Mouse (Mus musculus): ENCODE measurements around the gene Ptdss2.

DNA sequence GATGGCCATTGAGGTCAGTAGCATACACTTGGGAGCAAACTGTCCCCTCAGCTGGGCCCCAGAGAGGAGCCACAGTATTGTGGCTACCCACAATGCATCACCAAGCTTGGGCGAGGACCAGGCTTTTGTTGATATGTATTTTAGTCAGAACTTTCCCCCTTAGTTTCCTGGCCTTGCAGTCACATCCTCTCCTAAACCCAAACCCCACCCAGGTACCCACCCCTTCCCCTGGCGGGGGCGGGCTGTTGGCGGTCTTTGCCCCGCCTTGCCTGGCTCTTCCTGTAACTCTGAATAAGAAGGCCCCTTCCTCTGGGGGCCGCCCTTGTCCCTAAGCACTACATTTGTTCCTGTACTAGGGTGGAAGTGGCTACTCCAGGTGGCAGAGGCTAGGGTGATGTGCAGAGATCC lies 25.5 kb upstream of the Ptdss2 start:
- TF ChIP-seq POLR2AphosphoS2 (IDR thresholded peaks at IDR 0.05; ENCODE audit: low read length) (0 out of 2 replicates have a peak, but pooled peaks have one; percentile 36), EP300 (IDR thresholded peaks at IDR 0.05; ENCODE audit: low read depth in 1 of 2, low read length in 2 of 2) (no peak; a peak in 1 of 4 replicates), HCFC1 (IDR thresholded peaks at IDR 0.05; ENCODE audit: low read depth, low read length) (peak; percentile 76), USF1 (IDR thresholded peaks at IDR 0.05; ENCODE audit: low read depth, low read length) (no peak), GABPA (IDR thresholded peaks at IDR 0.05; ENCODE audit: low read depth, low read length) (no peak), CHD2 (IDR thresholded peaks at IDR 0.05; ENCODE audit: low read length) (no peak), USF2 (IDR thresholded peaks at IDR 0.05; ENCODE audit: borderline replicate concordance in 1 of 2, insufficient read depth in 1 of 2, low read depth in 1 of 2, low read length in 2 of 2) (no peak), MYC (IDR thresholded peaks at IDR 0.05; ENCODE audit: low read depth, low read length) (no peak), CTCF (IDR thresholded peaks at IDR 0.05 in 2 of 3, conservative IDR thresholded peaks at IDR 0.05 in 1 of 3; ENCODE audit: control insufficient read depth in 1 of 3, insufficient read depth in 1 of 3, low read depth in 2 of 3, low read length in 3 of 3, poor library complexity in 1 of 3, severe bottlenecking in 1 of 3) (peak in 2 of 3 experiments; percentile 3 to 47; a peak in 2 of 6 replicates), SIN3A (IDR thresholded peaks at IDR 0.05; ENCODE audit: low read length) (peak; percentile 60), POLR2A (IDR thresholded peaks at IDR 0.05; ENCODE audit: control insufficient read depth in 1 of 2, insufficient read depth in 1 of 2, low read depth in 1 of 2, low read length in 2 of 2, poor library complexity in 1 of 2) (peak in 1 of 2 experiments; percentile 69; a peak in 2 of 4 replicates), ZKSCAN1 (IDR thresholded peaks at IDR 0.05; ENCODE audit: low read depth, low read length) (no peak), MEF2A (IDR thresholded peaks at IDR 0.05; ENCODE audit: extremely low read depth, insufficient replicate concordance, low read depth, low read length, poor library complexity, severe bottlenecking) (no peak), POLR2AphosphoS5 (IDR thresholded peaks at IDR 0.05; ENCODE audit: borderline replicate concordance, low read depth, low read length) (no peak)

All from MEL (cell line).